Mouse (Mus musculus) T-helper 2 cell (primary cell): Measurements from ENCODE around the gene Tmem129.

Experiments used
- in situ Hi-C: fragments of 300-600 bp; cut with MboI, MseI; formaldehyde crosslinking; loops from one replicate; pipeline ENCODE4 v1.15.1; 2025; ENCODE audit warnings: high pct_unique_total_duplicates

The Tmem129 gene

DNA sequence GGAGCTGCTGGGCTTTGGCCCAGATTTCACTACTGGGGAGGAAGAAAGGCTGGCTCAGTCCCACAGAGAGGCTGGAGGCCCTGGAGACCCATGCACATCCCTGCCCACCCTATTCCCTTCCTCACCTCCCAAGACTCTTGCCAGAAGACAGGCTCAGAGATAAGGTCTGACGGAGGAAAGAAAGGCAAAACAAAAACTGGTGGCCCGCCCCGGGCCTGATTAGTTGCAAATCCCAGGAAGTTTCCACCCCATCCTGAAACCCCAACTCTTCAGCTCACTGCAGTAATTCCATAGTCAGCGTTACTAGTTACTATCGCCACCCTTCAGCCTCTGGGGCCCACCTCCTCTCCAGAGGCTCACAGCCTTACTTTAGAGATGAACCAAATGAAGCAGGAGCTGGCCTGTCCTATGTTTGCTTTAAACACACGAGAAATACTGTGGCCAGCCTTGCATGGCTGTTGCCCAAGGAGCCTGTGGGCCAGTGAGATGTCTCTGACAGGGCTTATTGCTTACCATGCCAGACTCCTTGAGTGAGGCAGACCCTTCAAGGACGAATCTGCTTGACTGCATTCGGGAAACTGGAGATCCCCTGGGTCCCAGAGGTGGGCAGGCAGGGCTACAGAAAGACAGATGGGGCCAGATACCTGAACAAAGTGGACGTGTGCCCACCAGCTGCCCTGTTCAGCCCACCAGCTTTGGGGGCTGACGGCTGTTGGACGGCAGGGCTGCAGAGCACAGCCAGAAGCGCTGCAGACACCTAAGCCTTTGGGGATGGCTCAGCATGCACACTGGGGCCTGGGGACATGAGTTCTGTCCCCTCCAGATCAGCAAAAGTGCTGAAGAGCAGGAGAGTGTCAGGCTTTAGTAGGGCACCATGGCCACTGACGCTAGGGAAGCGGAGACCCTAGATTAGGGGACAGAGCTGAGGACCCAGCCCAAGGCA, 30.3 kb upstream of the Tmem129 start:
- in situ Hi-C loops, result no loop called here

DNA sequence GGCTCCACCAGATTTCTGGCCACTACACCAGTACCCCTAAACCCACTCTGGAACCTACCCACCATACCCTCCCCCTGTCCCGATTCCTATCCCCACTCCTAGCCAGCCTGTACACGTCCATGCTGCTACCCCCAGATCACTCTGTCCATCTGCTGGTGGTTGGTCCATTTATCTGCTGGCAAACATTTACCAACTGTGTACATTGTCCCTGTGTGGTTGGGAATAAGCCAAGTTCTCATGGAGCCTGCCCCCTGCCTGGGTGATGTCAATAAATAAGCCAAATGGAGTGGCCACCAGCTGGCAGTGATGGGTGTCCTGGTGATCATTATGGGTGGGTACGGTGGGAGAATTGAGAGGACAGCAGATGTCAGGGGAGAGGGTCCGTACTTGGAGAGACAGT, 28.9 kb upstream of the Tmem129 start:
- in situ Hi-C loops, result no loop called here

DNA sequence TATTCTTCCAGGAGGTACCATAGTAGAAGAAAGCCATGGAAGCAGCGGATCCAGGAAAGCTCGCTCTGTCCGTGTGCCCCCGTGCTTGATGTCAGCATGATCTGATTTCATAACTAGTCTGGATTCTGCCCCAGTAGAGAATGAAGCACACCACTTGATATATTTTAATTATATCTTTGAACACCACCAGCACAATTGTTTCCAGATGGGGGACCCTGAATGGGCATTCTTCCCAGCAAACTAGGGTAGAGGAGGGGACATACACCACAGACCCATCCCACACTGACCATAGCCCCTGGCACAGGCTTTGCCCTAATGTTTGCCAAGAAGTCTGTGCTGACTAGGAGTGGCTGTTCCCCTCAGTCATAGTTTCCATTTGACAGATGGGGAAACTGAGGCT, 26.7 kb upstream of the Tmem129 start:
- in situ Hi-C loops, result loop anchor here (5.0 kb wide), 1 partner anchor 52 kb away; no protein-coding TSS in a partner anchor

DNA sequence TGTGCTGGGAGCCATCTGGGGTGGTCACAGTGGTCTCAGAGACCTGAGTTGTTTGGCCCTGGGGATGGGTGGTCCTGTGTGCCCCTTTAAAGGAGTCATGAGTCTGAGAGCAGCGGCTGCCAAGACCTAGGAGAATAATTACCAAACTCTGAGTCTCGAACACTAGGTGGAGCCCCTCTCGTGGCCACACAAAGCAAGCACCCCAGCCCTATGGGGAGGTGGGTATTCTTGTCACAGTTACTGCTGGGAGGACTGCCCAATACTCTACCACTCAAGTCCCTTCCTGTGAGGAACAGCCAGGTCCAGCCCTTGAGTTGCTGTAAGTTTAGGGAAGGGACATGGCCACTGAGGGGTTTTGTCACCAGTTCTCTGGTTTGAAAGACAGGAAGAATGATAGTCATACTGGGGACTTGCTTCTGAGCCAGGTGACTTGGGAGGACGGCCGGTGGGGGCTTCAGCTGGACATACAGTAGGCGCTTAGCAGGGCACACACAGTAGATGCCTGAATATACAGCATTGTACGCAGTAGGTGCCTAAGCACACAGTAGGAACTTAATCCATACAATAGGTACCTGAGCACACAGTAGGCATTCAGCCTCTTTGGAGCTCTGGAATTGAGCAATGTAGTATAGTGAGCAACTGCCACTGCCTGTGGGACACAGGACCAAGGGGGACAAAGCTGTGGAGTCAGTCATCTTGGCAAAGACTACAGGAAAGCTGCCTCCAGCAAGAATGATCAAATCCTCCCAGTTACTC, 25.9 kb upstream of the Tmem129 start:
- in situ Hi-C loops, result loop anchor here (5.0 kb wide), 1 partner anchor 53 kb away; no protein-coding TSS in a partner anchor

DNA sequence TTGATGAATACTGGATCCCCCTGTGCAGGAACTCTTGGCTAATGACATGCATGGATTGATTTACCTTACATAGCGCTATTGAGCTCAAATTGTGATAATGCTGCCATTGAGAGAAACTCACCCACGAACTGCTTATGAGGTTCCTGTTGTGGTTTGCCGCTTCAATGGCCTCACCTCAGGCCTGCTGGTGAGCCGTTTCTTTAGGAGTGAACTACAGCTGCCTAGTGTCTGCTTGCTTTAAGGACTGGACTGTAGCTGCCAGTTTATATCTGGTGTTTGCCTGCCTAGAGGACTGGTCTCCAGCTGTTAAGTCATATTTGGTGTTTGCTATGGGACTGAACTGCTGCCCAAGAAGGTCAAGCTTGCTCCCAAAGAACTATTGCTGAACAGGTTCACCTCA, 24.7 kb upstream of the Tmem129 start:
- in situ Hi-C loops, result loop anchor here (5.0 kb wide), 1 partner anchor 54 kb away; no protein-coding TSS in a partner anchor

DNA sequence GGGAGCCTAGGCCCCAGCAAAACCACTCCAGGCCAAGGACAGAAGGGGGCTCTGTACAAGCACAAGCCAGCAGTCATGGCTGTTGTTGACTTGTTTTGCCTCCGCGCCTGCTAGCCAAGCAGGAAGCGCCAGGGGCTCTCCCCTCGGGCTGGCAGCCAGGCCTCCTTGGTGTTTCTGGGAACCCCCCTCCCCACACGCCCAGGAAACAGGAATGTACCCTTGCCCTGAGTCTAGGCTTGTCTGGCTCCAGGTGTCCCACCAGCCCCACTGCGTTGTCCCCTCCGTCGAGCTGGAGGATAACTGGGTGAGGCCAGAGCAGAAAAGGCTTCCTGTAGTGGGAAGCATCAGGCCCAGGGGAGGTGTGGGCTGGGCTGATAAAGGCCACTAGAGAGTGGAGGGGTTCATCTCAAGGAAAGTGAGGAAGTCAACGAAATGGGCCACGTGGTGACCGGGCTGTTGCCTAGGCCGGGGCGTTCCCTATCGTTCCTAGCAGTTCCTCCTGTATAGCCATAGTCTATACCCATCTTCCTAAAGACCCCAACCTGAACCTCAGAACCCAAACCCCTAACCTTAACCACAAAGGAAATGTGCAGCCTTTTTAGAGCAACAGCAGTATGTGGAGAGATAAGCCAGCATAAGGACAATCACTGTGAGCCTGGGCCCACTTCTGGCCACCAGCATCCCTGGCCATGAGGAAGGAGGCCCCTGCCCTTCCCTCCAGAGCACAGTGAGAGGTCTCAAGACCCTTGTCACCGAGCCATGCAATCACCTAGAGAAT, 23.6 kb upstream of the Tmem129 start:
- in situ Hi-C loops, result loop anchor here (5.0 kb wide), 1 partner anchor 56 kb away; no protein-coding TSS in a partner anchor

DNA sequence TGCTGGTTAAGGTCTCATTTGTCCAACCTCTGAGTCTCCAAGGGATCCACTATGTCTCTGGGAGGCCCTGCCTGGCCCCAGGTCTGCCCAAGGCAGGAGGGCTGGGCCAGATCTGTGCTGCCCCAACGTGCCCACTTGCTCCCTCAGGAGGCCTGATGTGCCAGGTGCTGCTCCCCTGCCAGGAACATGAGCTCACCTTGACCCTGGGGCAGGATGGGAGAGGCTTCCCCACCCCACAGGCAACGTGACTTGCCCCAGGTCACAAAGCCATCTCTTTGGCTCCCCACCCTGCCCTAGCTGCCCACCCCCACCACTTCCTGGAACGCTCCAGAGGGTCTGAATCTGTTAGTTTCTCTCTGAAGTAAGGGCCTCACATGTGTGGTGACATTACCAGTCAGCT, 22.8 kb upstream of the Tmem129 start:
- in situ Hi-C loops, result loop anchor here (5.0 kb wide), 1 partner anchor 56 kb away; no protein-coding TSS in a partner anchor

DNA sequence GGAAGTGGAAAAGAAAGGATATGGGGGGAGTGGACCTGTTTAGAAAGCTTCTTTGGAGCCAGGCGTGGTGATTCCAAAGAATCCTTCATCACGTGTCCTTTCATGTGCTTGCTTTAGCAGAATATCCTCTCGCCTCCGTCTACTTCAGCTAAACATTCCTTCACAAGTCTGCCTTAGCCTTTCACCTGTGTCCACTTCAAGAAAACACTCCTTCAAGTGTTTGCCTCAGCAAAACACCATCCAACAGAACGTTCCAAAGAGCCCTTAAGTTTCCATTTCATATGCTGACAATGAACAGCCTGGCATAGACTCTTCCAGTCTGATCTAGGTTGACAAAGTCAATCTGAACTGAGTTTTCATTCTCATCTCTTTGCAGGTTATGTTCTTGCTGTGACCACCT, 20.0 kb upstream of the Tmem129 start:
- in situ Hi-C loops, result no loop called here

DNA sequence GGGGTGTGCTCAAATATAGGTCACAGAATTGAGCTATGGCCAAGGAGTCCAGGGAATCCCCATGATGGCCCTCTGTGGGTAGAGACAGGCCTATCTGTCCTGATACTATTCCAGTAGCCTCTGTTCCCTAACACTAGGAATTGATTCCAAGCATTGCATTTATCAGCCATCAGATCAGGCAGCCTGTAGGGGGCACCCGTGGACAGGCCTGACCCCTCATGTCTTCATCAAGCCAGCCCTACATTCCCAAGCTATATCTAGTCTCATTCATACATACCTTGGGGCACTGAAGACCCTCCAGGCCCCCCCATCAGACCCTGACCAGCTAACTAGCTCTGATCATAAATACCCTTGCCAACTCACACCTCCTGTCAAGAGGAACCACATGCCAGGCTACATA, 17.7 kb upstream of the Tmem129 start:
- in situ Hi-C loops, result no loop called here

DNA sequence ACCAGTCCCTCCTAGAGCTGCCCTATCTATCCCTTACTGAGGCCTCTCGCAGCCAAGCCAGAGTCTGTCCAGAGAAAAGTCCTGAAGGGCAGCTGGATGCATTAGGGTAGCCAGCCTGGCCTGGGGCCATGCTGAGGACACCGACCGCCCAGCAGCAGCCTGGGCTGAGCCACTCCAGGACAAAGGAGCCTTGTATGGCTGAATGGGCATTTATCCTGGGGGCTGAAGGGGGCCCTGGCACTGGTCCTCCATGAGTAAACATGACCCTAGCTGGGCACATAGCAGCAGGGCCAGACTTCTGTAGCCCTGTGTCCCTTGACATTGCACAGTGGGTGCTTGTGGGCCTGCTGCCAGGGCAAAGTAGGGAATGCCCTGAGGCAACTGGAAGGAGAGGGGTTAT, 16.2 kb upstream of the Tmem129 start:
- in situ Hi-C loops, result no loop called here

DNA sequence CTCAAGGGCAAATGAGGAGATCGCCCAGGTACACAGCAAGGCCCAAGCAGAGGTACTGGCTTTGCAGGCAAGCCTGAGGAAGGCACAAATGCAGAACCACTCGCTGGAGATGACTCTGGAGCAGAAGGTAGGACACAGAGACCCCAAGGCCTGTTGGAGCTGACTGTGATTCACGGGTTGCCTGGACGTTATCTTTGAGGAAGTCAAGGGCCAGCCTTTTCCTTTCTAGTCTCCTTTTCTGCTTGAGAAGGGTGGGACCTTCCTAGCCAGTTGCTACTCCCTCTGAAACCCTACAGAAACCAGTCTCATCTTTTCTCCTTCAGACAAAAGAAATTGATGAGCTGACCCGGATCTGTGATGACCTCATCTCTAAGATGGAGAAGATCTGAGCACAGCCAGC, 13.4 kb upstream of the Tmem129 start:
- in situ Hi-C loops, result no loop called here

DNA sequence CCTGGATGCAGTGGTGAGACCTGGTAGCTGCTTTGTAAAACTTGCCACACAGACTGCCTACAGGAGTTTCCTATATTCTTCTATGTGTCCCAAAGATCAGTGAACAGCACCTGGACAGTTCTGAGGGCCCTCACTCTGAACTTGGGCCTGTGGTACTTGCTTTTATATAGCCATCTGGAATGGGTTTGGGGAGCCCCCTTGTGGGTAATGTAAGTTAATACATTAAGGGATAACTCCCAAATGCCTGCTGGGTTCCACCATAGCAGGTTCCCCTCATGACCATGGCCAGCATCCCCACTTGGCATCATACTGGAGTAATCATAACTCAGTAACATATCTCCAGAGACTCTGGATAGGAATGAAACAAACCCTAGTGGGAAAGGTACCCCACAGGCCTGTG, 10.0 kb upstream of the Tmem129 start:
- in situ Hi-C loops, result no loop called here

DNA sequence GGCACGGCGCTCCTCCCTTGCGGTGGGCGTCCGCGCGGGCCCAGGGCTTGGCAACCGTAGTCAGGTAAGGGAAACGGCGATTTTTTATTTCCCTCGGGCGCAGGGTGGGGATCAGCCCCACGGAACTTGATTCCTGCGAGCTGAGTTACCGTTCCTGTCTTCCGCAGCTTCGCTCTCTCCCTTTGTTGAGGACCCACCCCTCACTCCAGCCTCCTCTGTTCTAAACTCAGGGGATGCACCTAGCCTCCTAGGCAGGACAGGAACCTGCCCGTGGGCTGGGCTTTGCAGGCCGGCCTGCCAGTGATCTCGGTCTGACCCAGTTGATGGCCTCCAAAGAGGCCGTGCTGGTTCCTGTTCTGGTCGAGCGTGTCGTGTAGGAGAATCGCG, 441 bp upstream of the Tmem129 start:
- in situ Hi-C loops, result no loop called here

DNA sequence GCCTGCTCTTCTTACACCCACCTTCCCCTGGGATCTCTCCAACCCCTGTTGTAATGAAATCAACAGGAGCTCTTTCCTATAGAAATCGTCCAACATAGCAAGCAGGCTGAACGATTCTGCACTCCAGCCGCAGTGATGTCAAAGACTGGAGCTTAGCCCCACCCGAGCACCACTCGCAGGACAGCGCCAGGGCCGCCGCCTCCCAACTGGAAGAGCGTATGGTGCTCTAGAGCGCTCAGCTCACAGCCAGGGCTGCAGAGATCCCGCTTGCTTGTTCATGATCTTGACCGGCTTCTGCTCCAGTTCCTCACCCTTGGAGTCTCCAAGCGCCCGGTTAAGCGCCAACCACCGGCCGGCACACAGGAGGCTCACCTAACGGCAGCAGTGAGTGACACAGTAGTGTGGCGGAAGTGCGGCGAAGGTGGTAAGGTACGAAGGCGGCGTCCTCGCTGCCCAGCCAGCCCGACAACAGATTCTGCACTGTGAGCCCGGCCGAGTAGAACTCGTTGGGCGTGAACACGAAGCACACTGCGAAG, 897 bp downstream of the Tmem129 start:
- in situ Hi-C loops, result no loop called here

DNA sequence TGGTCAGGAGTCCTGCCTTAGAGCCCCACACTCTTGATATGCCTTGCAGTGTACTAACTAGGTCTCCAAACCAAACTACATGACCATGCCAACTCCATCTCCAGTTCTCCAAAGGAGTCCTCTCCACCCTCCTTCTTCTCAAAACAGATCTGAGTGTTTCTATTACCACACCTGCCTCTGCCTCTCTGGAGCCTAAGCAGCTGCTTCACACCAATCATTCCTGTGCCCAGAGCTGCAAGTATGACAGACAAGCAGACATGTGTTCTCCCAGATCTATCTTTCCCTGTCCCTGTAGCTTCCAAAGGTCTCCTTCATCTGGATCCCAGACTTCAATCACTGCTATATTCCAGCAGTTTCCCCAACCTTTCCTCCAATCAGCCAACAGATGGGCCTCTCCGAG, 1.5 kb downstream of the Tmem129 start:
- in situ Hi-C loops, result no loop called here

DNA sequence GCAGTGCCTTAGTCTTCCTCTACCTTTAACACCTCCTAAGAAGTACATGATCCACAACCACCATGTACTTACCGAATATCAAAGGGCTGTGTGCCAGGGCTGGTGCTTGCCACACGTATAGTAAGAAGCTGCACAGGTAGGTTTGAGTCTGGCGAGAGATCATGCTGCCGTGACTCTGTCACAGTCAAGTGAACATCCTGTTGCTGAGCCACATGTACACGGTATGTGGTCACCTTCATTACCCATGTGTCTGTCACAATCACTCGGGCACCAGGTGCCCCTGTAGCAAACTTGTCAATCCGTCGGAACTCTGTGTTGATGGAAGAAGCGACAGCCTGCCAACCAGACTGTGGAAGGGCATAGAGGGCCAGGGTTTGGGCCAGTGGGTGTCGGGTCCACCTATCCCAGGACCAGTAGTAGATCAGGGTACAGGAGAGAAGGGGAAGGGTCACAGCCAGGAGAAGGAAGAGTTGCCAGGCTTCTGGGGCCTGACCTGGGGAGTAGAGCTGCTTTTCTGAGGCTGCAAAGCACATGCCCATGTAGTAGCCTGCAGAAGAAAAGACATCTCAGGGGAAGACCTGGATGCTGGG, 2.9 kb downstream of the Tmem129 start:
- in situ Hi-C loops, result no loop called here

DNA sequence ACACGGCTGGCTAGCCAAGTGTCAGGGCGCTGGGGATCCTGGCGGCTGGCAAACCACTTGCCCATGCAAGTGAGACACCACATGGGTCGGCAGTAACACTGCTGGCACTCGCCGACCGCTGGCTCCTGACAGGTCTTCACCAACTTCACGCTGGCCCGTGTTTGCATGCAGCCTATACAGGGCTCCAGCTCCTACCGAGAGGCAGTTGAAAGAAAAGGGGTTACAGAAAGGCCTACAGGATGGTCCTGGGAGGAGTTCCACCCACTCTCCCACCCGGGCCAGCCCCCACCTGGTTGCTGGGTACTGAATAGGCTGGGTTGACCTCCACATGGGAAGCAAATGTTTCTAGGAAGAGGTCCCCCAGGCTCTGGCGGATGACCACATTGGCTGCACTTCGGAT, 3.8 kb downstream of the Tmem129 start:
- in situ Hi-C loops, result no loop called here

DNA sequence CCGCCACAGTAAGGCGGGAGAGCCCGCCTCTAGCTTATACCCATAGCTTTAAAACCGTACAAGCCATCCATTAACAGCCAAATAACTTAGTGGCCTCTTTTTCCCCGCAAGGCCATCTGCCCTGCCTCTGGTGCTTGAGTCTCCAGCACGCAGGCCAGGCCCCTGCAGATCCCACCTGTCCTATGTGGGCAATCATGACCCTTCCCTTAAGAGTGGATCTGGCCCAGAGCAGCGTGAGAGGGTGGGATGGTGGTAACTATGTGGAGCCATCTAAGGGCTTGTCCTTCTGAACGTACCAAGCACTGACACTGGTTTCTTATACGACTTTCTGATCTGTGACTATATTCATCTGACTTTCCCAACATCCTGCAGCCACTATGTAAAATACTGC, 5.4 kb downstream of the Tmem129 start:
- in situ Hi-C loops, result no loop called here

DNA sequence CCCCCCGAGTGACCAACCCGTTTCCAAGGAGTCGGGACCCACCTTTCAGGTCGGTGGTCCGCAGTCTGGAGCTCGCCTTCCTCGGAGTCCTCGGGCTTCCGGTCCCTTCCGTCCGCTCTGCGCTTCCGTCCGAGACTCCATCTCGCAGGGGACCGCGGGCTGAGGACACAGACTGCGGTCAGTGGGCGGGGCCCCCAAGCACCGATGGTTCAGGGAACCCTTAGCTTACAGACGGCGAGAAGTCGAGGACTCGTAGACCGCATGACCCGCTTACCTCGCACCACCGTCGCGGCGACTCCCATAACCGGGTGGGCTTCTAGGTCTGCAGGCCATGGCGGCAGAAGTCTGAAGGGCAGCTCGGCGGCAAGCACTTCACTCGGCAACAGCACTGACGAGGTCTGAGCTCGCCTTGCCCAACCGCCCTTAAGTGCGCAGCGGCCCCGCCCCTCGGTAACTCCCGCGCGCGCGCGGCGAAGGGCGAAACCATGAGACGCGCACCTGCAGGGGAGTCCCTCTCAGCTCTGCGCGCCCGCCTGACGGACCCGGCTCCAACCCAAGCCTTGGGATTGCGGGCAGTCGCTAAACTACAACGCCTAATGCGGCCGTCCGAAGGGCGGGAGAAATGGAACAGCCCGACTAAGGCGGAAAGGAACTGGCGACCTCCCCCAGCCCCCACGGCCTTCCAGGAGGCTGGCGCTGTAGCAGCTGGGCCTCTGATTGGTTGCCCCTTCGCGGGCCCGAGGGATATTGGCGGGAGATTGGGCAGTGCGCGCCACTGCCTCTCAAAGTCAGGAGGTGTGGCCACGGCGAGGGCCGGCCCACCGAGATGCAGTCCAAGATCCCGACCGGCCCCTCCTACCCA, 6.1 kb downstream of the Tmem129 start, which contains the start of gene Slbp:
Gene Slbp (minus strand): TSS at position 654 of the 862 bp plus-strand sequence.
- in situ Hi-C loops, result no loop called here

DNA sequence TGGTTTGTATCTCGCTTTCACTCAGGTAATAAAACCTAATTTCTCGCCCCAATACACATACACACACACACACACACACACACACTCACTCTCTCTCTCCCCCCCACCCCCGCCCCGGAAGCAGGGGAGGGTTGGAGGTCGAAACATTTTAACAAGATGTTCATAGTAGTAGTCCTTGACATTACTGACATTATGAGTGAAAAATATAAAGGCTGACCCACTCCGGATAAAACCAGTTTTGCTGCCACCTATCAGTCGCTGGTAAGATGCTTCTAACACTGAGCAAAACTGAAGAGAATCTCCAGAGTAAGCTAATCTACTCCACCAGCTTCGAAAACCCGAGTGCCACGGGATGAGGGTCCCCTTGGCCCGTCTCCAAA, 6.7 kb downstream of the Tmem129 start:
- in situ Hi-C loops, result no loop called here
